Mouse (Mus musculus) stomach, embryonic 15.5 days (tissue): Measurements from ENCODE around the gene Sap25. TPM values are rescaled to one million over a fixed set of nuclear protein-coding genes. Genes with fewer than 3 reads are reported as not detected.

ENCODE experiments used
- ATAC-seq: fragments of 200-750 bp; cut with Nextera tagmentation; 2 replicates; pipeline ENCODE4 v1.8.0; 2017; ENCODE audit warnings: low read depth, moderate number of reproducible peaks, moderate TSS enrichment; ENCODE audit not compliant: insufficient read depth, low FRiP score
- H3K27ac ChIP-seq: fragments of 300-500 bp; sonication (generic); 2 replicates; pipeline ENCODE4 v1.5.1; 2015; ENCODE audit warnings: mild to moderate bottlenecking, inconsistent platforms
- H3K27me3 ChIP-seq: fragments of 300-500 bp; sonication (generic); replicated peaks from 2 replicates; pipeline ENCODE4 v1.6.1; 2015; ENCODE audit warnings: inconsistent platforms
- H3K36me3 ChIP-seq: fragments of 300-500 bp; sonication (generic); 2 replicates; pipeline ENCODE4 v1.6.1; 2015; ENCODE audit warnings: inconsistent platforms
- H3K4me1 ChIP-seq: fragments of 300-500 bp; sonication (generic); 2 replicates; pipeline ENCODE4 v1.6.1; 2015; ENCODE audit warnings: inconsistent platforms
- H3K4me2 ChIP-seq: fragments of 300-500 bp; sonication (generic); 2 replicates; pipeline ENCODE4 v1.6.1; 2015; ENCODE audit warnings: mild to moderate bottlenecking, inconsistent platforms
- H3K4me3 ChIP-seq: fragments of 300-500 bp; sonication (generic); replicated peaks from 2 replicates; pipeline ENCODE4 v1.5.1; 2015; ENCODE audit warnings: inconsistent platforms
- H3K9ac ChIP-seq: fragments of 300-500 bp; sonication (generic); 2 replicates; pipeline ENCODE4 v1.6.1; 2015; ENCODE audit warnings: inconsistent platforms
- H3K9me3 ChIP-seq: fragments of 300-500 bp; sonication (generic); 2 replicates; pipeline ENCODE4 v1.6.1; 2016; ENCODE audit warnings: inconsistent platforms
- WGBS: fragments of 180-500 bp; shearing (Covaris S2); methylation state at CpG from one replicate; pipeline ENCODE4 v1.1.7; 2015; 5-methylcytosine and 5-hydroxymethylcytosine counted together
- polyA plus RNA-seq: library from polyadenylated mRNA; unstranded; fragments of >200 nt; fragmentation: Nextera tagmentation; extraction: Ambion mirVana; gene quantifications from 2 replicates; pipeline ENCODE4 v1.2.1, GENCODE M21; 2015

The Sap25 gene
- polyA plus RNA-seq, result 5.8 and 8.9 TPM in 2 replicates

DNA sequence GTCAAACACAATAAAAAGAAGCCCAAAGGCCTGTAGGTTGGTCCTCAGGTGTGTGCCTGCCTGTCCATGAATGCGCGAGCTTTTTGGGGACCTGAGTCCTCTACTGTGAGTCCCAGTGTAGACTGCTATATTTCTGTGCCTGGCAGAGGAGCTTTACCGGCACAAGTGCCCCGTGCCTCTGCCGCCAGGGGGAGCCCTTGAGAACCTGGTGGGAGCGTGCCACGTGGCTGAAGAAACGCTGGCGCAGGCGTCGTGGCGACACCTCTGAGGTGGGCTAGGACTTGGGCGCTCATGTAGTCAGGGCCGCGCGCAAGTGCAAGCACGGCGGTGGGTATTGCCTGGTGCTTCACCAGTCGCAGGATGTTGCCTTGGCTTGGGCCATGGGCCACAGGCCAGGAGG is at the start of gene Sap25:
Sap25 (plus strand) TSS at position 281 of the 400 bp plus-strand sequence.
- Histone ChIP-seq H3K4me3 (no peak within 1 kb of the TSS), H3K27me3 (peaks cover 23% of the 10 kb centered on the region), H3K4me1 (peaks cover 9% of the 10 kb centered on the region; the same call in 1 of the 2 replicates), H3K4me2 (no peak within 1 kb of the TSS), H3K9me3 (no peaks in the 10 kb centered on the region), H3K27ac (no peak within 1 kb of the TSS), H3K9ac (no peak within 1 kb of the TSS), H3K36me3 (peaks cover 59% of the 10 kb centered on the region)
- WGBS, result 85% methylated on average over 19 of the region's 19 CpGs
- no peak for ATAC-seq

DNA sequence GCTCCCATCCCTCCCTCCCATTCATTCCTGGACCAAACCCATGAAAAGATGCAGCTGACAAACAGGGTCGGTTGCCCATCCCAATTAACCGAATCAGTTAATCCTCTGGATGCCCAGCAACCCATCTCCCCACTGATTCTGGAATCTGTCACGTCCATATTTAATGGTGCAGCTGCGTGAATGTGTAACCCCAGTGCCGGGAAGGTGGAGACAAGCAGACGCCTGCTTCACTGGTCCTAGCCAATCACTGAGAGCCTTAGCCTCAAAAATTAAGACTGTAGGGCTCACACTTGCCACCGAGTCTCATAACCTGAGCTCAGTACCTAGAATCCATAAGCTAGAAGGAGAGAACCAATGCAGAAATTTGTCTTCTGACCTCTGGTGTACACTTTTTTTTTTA is 45.2 kb upstream of the Sap25 start:
- H3K4me1 ChIP-seq, result peaks cover 10% of the 10 kb centered on the region
- no peaks in the 10 kb centered on the region for H3K9me3 ChIP-seq
- WGBS, result 79% methylated on average over 7 of the region's 7 CpGs
- no peak overlapping the region for H3K4me3 ChIP-seq
- H3K27ac ChIP-seq, result no peak overlapping the region
- no peak overlapping the region for H3K4me2 ChIP-seq
- H3K36me3 ChIP-seq, result no peaks in the 10 kb centered on the region
- H3K27me3 ChIP-seq, result no peaks in the 10 kb centered on the region
- no peak overlapping the region for H3K9ac ChIP-seq
- ATAC-seq, result no peak

DNA sequence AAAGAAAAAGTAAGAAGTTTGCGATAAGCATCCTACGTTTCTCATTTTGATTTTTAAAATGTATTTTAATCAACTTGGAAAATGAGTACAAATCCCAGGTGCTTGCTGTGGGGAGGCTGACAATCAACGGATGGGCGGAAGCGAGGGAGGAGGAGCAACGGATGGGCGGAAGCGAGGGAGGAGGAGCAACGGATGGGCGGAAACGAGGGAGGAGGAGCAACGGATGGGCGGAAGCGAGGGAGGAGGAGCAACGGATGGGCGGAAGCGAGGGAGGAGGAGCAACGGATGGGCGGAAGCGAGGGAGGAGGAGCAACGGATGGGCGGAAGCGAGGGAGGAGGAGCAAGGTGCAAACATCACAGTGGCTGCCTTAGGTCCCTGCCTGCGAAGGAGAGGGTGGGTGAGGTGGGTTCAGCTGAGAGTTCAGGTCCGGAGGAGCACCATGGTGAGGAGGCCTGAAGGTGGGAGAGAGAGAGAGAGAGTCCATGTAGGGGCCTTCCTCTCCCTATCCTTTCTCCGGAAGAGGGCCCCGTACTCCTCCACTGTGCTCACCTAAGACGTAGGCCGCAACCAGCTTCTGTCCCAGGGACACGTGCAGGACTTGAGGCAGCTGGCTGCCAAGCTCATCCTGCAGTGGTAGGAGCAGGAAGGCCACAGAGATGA is 44.4 kb upstream of the Sap25 start:
- Histone ChIP-seq H3K4me3 (peak overlapping the region; percentile 2; the same call in 1 of the 2 replicates), H3K27ac (no peak overlapping the region), H3K36me3 (no peaks in the 10 kb centered on the region), H3K4me2 (peak overlapping the region; percentile 42), H3K9ac (no peak overlapping the region), H3K27me3 (no peaks in the 10 kb centered on the region), H3K9me3 (no peaks in the 10 kb centered on the region), H3K4me1 (peaks cover 10% of the 10 kb centered on the region)
- 29% methylated on average over 30 of the region's 30 CpGs for WGBS
- ATAC-seq, result no peak

DNA sequence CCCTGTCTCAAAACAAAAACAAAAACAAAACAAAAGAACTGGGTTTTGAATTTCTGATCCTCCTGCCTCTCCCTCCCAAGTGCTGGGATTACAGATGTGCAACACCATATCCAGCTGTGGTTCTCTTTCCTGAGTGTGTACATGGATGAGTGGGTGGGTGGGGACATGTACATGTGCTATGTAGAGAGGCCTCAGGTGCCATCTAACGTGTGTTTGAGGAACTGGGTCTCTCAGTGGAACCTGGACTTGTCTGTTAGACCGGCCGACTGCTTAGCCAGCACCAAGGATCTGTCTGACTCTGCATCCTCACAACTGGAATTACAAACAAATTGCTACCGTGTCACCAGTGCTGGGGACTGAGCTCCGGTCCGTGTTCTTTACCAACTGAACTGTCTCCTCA is 43.5 kb upstream of the Sap25 start:
- 95% methylated on average over 6 of the region's 6 CpGs for WGBS
- no peaks in the 10 kb centered on the region for H3K9me3 ChIP-seq
- H3K36me3 ChIP-seq, result no peaks in the 10 kb centered on the region
- ATAC-seq, result no peak
- H3K4me1 ChIP-seq, result peaks cover 14% of the 10 kb centered on the region
- no peaks in the 10 kb centered on the region for H3K27me3 ChIP-seq
- no peak overlapping the region for H3K27ac ChIP-seq
- H3K9ac ChIP-seq, result no peak overlapping the region
- no peak overlapping the region for H3K4me2 ChIP-seq
- H3K4me3 ChIP-seq, result no peak overlapping the region

GRCm38 (mm10) chr5:137598100-137598826 is 42.9 kb upstream of the Sap25 start:
- no peak overlapping the region for H3K4me2 ChIP-seq
- peaks cover 16% of the 10 kb centered on the region for H3K4me1 ChIP-seq
- WGBS, result 75% methylated on average over 2 of the region's 2 CpGs
- H3K9me3 ChIP-seq, result no peaks in the 10 kb centered on the region
- H3K36me3 ChIP-seq, result no peaks in the 10 kb centered on the region
- no peak overlapping the region for H3K9ac ChIP-seq
- H3K27ac ChIP-seq, result no peak overlapping the region
- no peak for ATAC-seq
- H3K4me3 ChIP-seq, result no peak overlapping the region
- no peaks in the 10 kb centered on the region for H3K27me3 ChIP-seq

DNA sequence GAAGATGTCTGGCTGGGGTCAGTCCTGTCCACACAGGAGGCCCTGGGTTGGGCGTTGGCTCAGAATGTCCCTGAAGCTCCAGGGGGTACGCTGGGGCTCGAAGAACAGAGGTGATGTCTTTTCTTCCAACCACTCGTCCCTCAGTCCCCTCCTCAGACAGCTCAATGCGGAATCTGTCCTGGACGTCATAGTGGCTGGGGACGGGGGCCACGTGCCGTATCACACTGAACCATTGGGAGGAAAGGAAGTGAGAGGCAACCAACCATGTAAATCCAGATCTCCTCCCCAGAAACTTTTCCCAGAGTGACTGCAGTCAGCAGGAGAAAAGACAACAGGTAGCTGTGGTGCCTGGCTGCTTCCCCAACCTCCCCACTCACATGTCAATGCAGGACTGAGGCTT is 41.5 kb upstream of the Sap25 start:
- Histone ChIP-seq H3K4me2 (peak overlapping the region; percentile 95), H3K9me3 (no peaks in the 10 kb centered on the region), H3K27ac (peak overlapping the region; percentile 88; the same call in 1 of the 2 replicates), H3K27me3 (no peaks in the 10 kb centered on the region), H3K36me3 (no peaks in the 10 kb centered on the region), H3K9ac (peak overlapping the region; percentile 76; the same call in 1 of the 2 replicates), H3K4me3 (peak overlapping the region; percentile 76), H3K4me1 (peaks cover 16% of the 10 kb centered on the region)
- WGBS, result 63% methylated on average over 9 of the region's 9 CpGs
- ATAC-seq, result no peak

GRCm38 (mm10) chr5:137600281-137600618 is 40.9 kb upstream of the Sap25 start:
- H3K9me3 ChIP-seq, result no peaks in the 10 kb centered on the region
- peak overlapping the region; percentile 88 for H3K27ac ChIP-seq
- ATAC-seq, result peak; percentile 0; the same call in 1 of the 2 replicates
- H3K36me3 ChIP-seq, result no peaks in the 10 kb centered on the region
- peak overlapping the region; percentile 76 for H3K9ac ChIP-seq
- H3K4me1 ChIP-seq, result peaks cover 16% of the 10 kb centered on the region
- H3K4me3 ChIP-seq, result peak overlapping the region; percentile 76
- H3K4me2 ChIP-seq, result peak overlapping the region; percentile 95
- no peaks in the 10 kb centered on the region for H3K27me3 ChIP-seq
- 2% methylated on average over 19 of the region's 19 CpGs for WGBS

- Histone ChIP-seq H3K4me3 (peak within 1 kb of the TSS; percentile 76), H3K9me3 (no peaks in the 10 kb centered on the region), H3K9ac (peak within 1 kb of the TSS; percentile 76), H3K4me2 (peak within 1 kb of the TSS; percentile 95), H3K27ac (peak within 1 kb of the TSS; percentile 88), H3K4me1 (peaks cover 16% of the 10 kb centered on the region), H3K36me3 (no peaks in the 10 kb centered on the region), H3K27me3 (no peaks in the 10 kb centered on the region)
- ATAC-seq, result peak; percentile 94
- WGBS, result under 1% methylated on average over 41 of the region's 41 CpGs
These were observed 40.3 kb upstream of the Sap25 start, which contains the start of gene Mospd3 for GRCm38 (mm10) chr5:137600619-137601364. Gene Mospd3, minus strand, starts transcription at chr5:137601058.

DNA sequence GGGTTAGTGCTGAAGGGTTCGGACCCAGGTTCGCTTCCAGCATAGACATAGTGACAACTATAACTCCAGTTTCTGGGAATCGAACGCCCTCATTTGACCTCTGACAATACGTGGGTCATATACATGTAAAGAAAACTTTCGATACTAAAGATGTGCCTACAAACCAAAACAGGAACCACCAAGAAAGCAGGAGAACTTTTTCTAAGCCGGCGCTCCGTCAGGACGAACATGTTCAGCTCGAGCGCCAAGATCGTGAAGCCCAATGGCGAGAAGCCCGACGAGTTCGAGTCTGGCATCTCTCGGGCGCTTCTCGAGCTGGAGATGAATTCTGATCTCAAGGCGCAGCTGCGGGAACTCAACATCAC is 39.8 kb upstream of the Sap25 start:
- H3K4me2 ChIP-seq, result peak overlapping the region; percentile 57
- no peaks in the 10 kb centered on the region for H3K36me3 ChIP-seq
- peak overlapping the region; percentile 76 for H3K4me3 ChIP-seq
- H3K27me3 ChIP-seq, result no peaks in the 10 kb centered on the region
- H3K27ac ChIP-seq, result peak overlapping the region; percentile 85
- under 1% methylated on average over 22 of the region's 22 CpGs for WGBS
- peaks cover 16% of the 10 kb centered on the region for H3K4me1 ChIP-seq
- peak overlapping the region; percentile 14; the same call in 1 of the 2 replicates for H3K9ac ChIP-seq
- no peaks in the 10 kb centered on the region for H3K9me3 ChIP-seq
- ATAC-seq, result no peak

- no peaks in the 10 kb centered on the region for H3K36me3 ChIP-seq
- 25% methylated on average over 26 of the region's 26 CpGs for WGBS
- H3K27me3 ChIP-seq, result no peaks in the 10 kb centered on the region
- H3K4me1 ChIP-seq, result peaks cover 43% of the 10 kb centered on the region
- no peak overlapping the region for H3K27ac ChIP-seq
- no peak for ATAC-seq
- peak overlapping the region; percentile 7; the same call in 1 of the 2 replicates for H3K4me3 ChIP-seq
- H3K9ac ChIP-seq, result no peak overlapping the region
- peak overlapping the region; percentile 32 for H3K4me2 ChIP-seq
- H3K9me3 ChIP-seq, result no peaks in the 10 kb centered on the region
These were observed 33.1 kb upstream of the Sap25 start for GRCm38 (mm10) chr5:137607860-137608653.

DNA sequence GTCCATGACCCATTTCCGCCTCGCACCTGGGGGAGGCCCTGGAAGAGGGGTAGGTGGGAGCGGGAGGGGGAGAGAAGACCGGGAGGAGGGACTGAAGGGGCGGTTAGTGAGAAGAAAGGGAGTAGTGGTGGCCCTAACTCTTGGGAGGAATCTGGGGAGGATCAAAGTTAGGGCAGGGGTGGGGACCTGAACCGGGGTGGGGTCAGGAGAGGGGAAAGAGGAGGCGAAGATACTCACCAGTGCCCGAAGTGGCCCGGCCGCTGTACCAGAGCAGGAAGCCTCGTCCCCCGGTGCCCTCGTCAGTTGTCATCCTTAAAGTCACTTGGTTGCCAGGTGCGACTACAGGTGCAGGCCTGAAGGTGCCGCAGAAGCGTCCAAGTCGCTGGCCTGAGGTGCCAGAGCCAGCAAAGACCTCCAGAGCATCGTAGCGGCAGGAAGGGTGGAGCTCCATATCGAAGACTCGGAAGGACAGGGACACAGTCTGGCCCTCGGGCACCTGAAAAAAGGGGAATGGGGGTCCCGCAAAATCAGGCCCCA is 32.4 kb upstream of the Sap25 start:
- ATAC-seq, result no peak
- H3K4me2 ChIP-seq, result peak overlapping the region; percentile 32
- no peak overlapping the region for H3K27ac ChIP-seq
- H3K36me3 ChIP-seq, result no peaks in the 10 kb centered on the region
- 27% methylated on average over 23 of the region's 23 CpGs for WGBS
- no peak overlapping the region for H3K9ac ChIP-seq
- H3K4me3 ChIP-seq, result peak overlapping the region; percentile 7; the same call in 1 of the 2 replicates
- H3K27me3 ChIP-seq, result no peaks in the 10 kb centered on the region
- peaks cover 50% of the 10 kb centered on the region for H3K4me1 ChIP-seq
- H3K9me3 ChIP-seq, result no peaks in the 10 kb centered on the region
